Mouse (Mus musculus) liver, embryonic 14.5 days (tissue): ENCODE measurements around the gene Etfb.

Source experiments
- CTCF ChIP-seq: IDR thresholded peaks from 2 replicates; pipeline ENCODE4 v1.5.1; 2016; ENCODE audit warnings: antibody characterized with exemption, low read depth, control low read depth
- EP300 ChIP-seq: IDR thresholded peaks from 2 replicates; pipeline ENCODE4 v1.6.1; 2016; ENCODE audit warnings: antibody characterized with exemption, low read depth

DNA sequence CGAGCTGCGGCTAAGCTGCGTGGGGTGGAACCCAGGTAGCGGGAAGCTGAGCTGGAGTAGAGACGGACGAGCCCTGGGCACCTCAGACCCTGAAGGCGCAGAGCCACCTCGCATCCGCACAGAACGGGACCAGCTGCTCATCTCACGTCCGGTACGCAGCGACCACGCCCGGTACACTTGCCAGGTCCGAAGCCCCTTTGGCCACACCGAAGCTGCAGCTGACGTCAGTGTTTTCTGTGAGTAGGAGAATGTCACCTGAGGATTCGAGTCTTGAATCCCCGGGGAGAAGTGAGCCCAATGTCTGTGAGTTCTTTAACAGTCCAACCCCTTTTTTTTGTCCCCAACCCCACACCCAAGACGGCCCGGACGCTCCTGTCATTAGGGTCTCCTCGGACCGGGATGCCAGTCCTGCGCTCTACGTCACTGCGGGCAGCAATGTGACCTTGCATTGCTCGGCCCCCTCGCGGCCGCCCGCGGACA, 21.0 kb downstream of the Etfb start:
- TF ChIP-seq CTCF (no peak), EP300 (no peak)
